Mouse (Mus musculus): ENCODE data around the gene Fndc3a. TPM values are rescaled to one million over a fixed set of nuclear protein-coding genes. Genes with fewer than 3 reads are reported as not detected.

Fndc3a gene
- polyA plus RNA-seq, 1 experiment from 2014 or later = 41.0 TPM

Other genes with a start within 250 kb of the Fndc3a start
- not detected in 2 replicates for gene Gm9195, start 218.2 kb downstream of the Fndc3a start, polyA plus RNA-seq (2016; fragmentation: Nextera tagmentation; extraction: Ambion mirVana)

All from embryonic facial prominence, embryonic 12.5 days (tissue).